Mouse (Mus musculus) liver, embryonic 14 days (tissue): Measurements from ENCODE around the gene Gm36864. TPM values are rescaled to one million over a fixed set of nuclear protein-coding genes. Genes with fewer than 3 reads are reported as not detected.

Experiments
- polyA plus RNA-seq: library from polyadenylated mRNA; depleted of rRNA; stranded (reverse); fragments of >200 nt; gene quantifications from 2 replicates; pipeline ENCODE4 v1.2.3, GENCODE M21; 2012; rRNA removed

Gene Gm36864
- not detected in 2 replicates for polyA plus RNA-seq

DNA sequence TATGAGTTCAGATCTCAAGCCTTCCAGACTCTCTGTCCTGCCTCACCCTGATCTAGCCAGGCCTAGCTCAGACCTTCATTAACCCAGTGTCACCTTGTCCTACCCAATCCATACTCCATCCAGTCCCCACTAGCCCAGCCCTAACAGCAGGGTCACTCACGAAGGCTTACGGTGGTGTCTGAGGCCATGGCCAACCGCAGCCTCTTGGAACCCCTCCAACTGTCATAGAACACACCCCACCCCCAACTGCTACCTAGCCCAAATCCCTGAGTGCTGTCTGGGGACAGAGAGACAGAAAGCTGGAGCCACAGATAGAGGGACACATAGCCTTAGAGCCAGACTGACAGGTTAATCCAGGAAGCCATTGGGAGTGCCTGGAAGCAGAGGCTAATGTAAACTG is at the start of gene Gm36864:
TSS of gene Gm36864 (plus strand) at position 269 of the 400 bp plus-strand sequence.

DNA sequence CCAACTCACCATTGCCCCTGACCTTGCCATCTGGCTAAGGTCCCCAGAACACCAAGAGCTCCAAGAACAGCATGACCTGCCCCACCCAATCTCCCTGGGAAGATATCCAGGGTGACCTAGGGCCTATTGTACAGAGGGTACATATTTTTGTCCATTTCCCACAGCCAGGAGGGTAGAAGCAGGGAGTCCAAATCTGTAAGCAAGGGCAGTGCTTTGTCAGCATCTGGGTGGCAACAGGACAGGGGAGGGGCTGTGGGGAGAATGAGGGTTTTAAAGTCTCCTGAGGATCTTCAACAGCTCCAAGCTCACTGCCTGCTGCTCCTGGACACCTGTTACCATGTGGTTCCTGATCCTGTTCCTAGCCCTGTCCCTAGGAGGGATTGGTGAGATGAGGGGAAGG is 48.0 kb upstream of the Gm36864 start, which contains the start of gene Klk1b24:
TSS of gene Klk1b24 (plus strand) at position 301 of the 400 bp plus-strand sequence.

DNA sequence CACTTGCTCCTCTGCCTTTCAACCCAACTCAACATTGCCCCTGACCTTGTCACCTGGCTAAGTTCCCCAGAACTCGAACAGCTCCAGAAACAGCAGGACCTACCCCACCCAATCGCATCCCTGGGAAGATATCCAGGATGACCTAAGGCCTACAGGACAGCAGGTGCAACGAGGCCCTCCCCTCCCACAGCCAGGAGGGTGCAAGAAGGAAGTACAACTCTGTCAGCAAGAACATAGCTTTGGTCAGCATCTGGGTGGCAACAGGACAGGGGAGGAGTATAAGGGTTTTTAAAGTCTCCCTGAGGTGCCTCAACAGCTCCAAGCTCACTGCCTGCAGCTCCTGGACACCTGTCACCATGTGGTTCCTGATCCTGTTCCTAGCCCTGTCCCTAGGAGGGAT is 38.1 kb upstream of the Gm36864 start, which contains the start of gene Klk1b3:
TSS of gene Klk1b3 (plus strand) at position 301 of the 400 bp plus-strand sequence.

DNA sequence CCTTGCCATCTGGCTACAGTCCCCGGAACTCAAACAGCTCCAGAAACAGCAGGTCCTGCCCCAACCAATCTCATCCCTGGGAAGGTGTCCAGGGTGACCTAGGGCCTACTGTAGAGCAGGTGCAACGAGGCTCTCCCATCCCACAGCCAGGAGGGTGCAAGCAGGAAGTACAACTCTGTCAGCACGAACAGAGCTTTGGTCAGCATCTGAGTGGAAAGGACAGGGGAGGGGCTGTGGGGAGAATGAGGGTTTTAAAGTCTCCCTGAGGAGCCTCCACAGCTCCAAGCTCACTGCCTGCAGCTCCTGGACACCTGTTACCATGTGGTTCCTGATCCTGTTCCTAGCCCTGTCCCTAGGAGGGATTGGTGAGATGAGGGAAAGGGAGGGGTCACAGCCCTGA is 28.8 kb upstream of the Gm36864 start, which contains the start of gene Klk1b4:
TSS of gene Klk1b4 (plus strand) at position 301 of the 400 bp plus-strand sequence.

DNA sequence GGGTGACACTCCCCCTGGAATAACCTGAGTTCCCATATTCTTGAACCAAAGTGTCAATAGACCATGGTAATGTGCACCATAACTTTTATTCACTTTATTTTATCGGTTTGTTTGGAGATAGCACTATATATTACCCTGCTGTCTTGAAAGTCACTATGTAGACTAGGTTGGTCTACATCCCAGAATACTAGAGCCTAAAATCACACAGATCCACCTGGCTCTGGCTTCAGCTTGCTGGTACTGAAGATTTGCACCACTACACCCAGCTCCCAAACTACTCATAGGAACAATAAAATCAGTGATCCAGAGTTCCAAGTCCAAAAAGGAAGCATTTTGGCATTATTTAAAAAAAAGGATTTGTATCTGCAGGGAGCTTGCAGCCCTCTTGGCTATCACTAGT is 20.3 kb upstream of the Gm36864 start, which contains the start of gene Klk1b5:
TSS of gene Klk1b5 (plus strand) at position 301 of the 400 bp plus-strand sequence.

DNA sequence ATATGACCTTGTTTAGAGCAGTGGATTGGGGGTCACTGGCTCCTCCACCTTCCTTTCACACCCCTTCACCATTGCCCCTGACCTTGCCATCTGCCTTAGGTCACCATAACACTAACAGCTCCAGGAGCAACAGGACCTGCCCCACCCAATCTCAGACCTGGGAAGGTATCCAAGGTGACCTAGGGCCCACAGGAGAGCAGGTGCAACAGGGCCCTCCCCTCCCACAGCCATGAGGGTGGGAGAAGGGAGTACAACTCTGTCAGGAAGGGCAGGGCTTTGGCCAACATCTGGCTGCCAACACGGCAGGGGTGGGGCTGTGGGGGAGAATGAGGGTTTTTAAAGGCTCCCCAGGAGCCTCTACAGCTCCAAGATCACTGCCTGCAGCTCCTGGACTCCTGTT is 10.9 kb upstream of the Gm36864 start, which contains the start of gene Klk1:
TSS of gene Klk1 (plus strand) at position 285 of the 400 bp plus-strand sequence.

DNA sequence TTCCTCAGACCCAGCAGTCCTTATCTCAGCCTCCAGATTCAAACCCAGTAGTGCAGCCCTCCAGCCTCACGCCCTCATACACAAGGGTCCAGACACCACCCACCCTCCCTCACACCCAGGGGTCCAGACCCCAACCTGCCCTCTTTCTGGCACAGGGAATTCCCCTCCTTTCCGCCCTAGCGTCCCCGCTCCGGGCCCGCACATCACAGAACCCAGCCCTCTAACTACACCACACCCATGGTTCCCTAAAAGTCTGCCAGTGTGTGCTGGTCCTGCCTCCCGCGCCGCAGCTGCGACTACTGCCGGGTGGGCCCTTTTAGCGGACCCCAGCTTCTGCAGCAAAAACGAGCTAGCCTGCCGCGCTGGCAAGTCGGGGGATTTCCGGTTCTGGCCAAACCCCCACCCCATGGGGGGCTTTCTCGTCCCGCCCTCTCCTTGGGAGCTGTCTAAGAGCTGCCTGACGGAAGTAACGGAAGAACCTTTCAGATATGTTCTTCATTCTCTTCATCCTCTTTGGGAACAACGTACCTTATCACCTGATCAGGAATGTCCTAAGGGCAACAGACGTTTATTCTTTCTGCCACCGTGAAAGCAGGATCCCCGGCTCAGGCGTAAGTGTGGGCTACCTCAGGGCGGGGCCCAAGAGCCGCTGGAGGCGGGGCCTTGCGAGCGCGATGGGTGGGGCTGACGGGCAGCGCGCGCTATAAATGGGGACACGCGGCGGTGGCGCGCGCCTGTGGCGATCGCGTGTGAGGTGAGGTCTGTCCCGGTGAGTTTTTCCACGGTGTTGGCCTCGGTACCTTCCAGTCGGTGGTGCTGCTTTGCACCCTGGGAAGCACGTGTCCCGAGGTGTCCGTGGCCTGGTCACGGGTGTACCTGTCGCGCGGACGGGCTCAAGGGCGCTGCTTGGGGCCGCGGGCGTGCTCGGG is 10.3 kb downstream of the Gm36864 start, which contains the start of the genes 1700028J19Rik and 2410002F23Rik:
TSS of gene 1700028J19Rik (minus strand) at position 641 of the 929 bp plus-strand sequence.
TSS of gene 2410002F23Rik (plus strand) at position 668 of the 929 bp plus-strand sequence.

DNA sequence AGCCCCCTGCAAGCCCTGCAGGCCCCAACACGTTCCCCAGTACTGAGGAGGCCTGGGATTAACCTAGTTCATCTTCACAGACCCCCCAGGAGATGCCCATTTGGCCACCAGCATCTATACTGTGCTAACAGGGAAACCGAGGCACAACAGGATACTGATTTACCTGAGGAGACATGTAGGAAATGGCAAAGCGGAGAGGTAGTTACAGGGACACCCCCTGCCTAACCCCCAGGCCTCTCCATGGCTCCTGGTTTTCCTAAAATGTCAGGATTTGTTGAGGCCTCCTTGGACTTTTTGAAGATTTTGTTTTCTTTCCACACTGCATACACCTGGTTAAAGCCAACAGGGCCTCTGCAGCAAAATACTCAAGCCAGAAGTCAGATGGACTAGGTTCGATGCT is 21.3 kb downstream of the Gm36864 start, which contains the start of gene Acp4:
TSS of gene Acp4 (minus strand) at position 101 of the 400 bp plus-strand sequence.

DNA sequence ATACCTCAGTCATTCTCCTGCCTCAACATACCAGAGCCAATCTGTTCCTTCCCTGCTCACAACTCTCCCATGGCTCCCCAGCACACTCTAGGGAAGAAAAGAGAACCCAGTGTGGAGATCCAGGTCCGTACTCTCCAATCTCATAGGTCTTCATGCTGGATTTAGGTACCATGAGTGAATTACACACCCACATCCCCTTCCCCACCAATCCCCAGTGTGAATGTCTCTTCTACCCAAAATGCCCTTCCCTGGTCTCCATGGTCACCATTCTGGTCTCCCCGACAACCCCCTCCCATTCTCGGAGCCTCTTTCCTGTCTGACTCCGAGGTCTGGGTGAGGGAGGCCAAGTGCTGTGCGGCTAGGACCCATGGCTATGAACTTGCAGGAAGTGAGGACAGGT is 25.2 kb downstream of the Gm36864 start, which contains the start of gene Gm15517:
TSS of gene Gm15517 (plus strand) at position 301 of the 400 bp plus-strand sequence.

Other genes with a start within 250 kb of the Gm36864 start
- not detected in 2 replicates for gene Klk1b11, start 240.3 kb upstream of the Gm36864 start, polyA plus RNA-seq
- gene Klk1b26, start 224.0 kb upstream of the Gm36864 start, polyA plus RNA-seq, result not detected in 2 replicates
- not detected in 2 replicates for gene Klk1b27, start 183.9 kb upstream of the Gm36864 start, polyA plus RNA-seq
- not detected in 2 replicates for gene Klk1b21, start 133.8 kb upstream of the Gm36864 start, polyA plus RNA-seq
- gene Klk1b22, start 123.5 kb upstream of the Gm36864 start, polyA plus RNA-seq, result not detected in 2 replicates
- gene Klk1b16, start 99.4 kb upstream of the Gm36864 start, polyA plus RNA-seq, result not detected in 2 replicates
- not detected in 2 replicates for gene Klk1b24, start 47.9 kb upstream of the Gm36864 start, polyA plus RNA-seq
- gene Klk1b3, start 38.0 kb upstream of the Gm36864 start, polyA plus RNA-seq, result not detected in 2 replicates
- not detected in 2 replicates for gene Klk1b4, start 28.7 kb upstream of the Gm36864 start, polyA plus RNA-seq
- not detected in 2 replicates for gene Klk1b5, start 20.2 kb upstream of the Gm36864 start, polyA plus RNA-seq
- gene Klk1, start 10.8 kb upstream of the Gm36864 start, polyA plus RNA-seq, result 0.03 TPM in 1 of 2 replicates, not detected in the other
- 1.0 TPM in 2 replicates for gene 1700028J19Rik, start 10.5 kb downstream of the Gm36864 start, polyA plus RNA-seq
- gene 2410002F23Rik, start 10.5 kb downstream of the Gm36864 start, polyA plus RNA-seq, result 40.7 and 42.2 TPM in 2 replicates
- gene Acp4, start 21.2 kb downstream of the Gm36864 start, polyA plus RNA-seq, result not detected in 2 replicates
- gene Gm15517, start 25.3 kb downstream of the Gm36864 start, polyA plus RNA-seq, result not detected in 2 replicates
- gene Clec11a, start 70.7 kb downstream of the Gm36864 start, polyA plus RNA-seq, result 0.36 and 0.86 TPM in 2 replicates
- gene Shank1, start 74.1 kb downstream of the Gm36864 start, polyA plus RNA-seq, result 0.02 and 0.03 TPM in 2 replicates
- 0.02 TPM in 2 replicates for gene Syt3, start 147.9 kb downstream of the Gm36864 start, polyA plus RNA-seq
- gene 1700008O03Rik, start 149.6 kb downstream of the Gm36864 start, polyA plus RNA-seq, result 0.12 and 0.18 TPM in 2 replicates
- gene Lrrc4b, start 192.8 kb downstream of the Gm36864 start, polyA plus RNA-seq, result 0.02 and 0.09 TPM in 2 replicates
- gene Aspdh, start 229.2 kb downstream of the Gm36864 start, polyA plus RNA-seq, result 6.9 and 9.4 TPM in 2 replicates
- 183 and 206 TPM in 2 replicates for gene Josd2, start 231.8 kb downstream of the Gm36864 start, polyA plus RNA-seq